Mouse (Mus musculus) ES-E14 (cell line): ENCODE measurements at regions not wholly inside any gene's neighbourhood (a gene's known extent, or its start where the extent isn't known, plus 50 kb on each side); places are given as distances from the start of the nearest gene placed in this dataset.

Source experiments
- CHD2 ChIP-seq: IDR thresholded peaks from 2 replicates; pipeline ENCODE4 v1.6.1; 2014; ENCODE audit warnings: mild to moderate bottlenecking, low read depth, low read length, inconsistent platforms
- MAFK ChIP-seq: IDR thresholded peaks from 2 replicates; pipeline ENCODE4 v1.6.1; 2014; ENCODE audit warnings: mild to moderate bottlenecking, low read depth, low read length, inconsistent platforms; ENCODE audit not compliant: insufficient read depth
- ZNF384 ChIP-seq: IDR thresholded peaks from 2 replicates; pipeline ENCODE4 v1.6.1; 2012; ENCODE audit warnings: low read depth, low read length, inconsistent platforms

- no peak for TF ChIP-seq ZNF384
- TF ChIP-seq MAFK = no peak
- no peak for TF ChIP-seq CHD2
These were observed 81.4 kb upstream of the Cast start for GRCm38 (mm10) chr13:74889859-74890469.
